Mouse (Mus musculus): ENCODE measurements around the gene Tmem131. TPM values are rescaled to one million over a fixed set of nuclear protein-coding genes. Genes with fewer than 3 reads are reported as not detected.

The Tmem131 gene
- total and polyA plus RNA-seq, 3 experiments, result 9.7 to 39.9 (median 11.5) TPM

DNA sequence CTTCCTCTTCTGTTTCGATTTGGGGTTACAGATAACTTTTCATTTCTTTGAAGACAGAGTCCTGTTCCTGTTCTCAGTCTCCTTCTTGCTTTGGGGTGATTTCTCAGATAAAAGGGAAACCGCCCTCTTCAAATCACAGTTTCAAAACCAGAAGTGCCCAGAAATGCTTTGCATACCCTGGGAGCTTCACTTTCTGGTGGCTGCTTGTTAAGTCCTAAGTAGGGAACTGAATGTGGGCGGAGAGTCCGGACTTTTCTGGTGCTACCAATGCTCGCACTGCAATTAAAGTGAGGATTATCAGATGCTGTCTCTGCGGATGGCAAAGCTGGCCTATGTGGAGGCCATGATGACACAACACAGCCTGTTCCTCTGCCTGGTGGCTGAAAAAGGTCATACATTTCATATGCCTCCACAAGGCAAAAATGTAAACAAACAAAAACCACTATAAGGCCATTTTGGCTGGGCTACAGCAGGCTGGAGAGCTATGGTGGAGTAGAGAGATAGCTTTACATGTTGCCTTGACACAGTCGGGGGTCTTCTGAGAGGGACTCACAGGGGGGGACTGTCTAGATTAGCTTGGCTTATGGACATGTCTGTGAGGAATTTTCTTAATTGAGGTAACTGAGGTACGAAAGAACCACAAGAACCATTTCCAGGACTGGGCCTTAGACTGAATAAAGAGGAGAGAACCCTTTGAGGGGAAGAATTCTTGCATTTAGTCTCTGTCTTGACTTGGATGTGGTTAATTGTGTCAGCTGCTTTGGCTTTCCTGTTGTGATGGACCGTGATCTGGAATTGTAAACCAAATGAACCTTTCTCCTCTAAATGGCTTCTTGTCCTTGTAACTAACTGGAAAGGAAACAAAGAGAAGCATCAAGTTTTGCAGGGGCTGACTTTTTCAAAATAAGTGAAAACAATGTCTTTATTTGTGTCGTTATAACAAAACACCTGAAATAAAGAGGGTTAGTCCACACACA is 44.0 kb upstream of the Tmem131 start:
- Histone ChIP-seq H3K4me2 (ENCODE audit: insufficient read depth, low read depth, poor library complexity, severe bottlenecking) (peak overlapping the region; percentile 79), H3K9me3 (replicated peaks; ENCODE audit: low read length) (no peaks in the 10 kb centered on the region), H3K4me1 (ENCODE audit: control insufficient read depth in 1 of 2, insufficient read depth in 2 of 2) (peaks cover 24 to 47% of the 10 kb centered on the region in 2 experiments), H3K36me3 (replicated peaks in 1 of 2; ENCODE audit: control insufficient read depth in 1 of 2, insufficient read depth in 1 of 2, low read length in 1 of 2) (no peaks in the 10 kb centered on the region), H3K27me3 (replicated peaks) (peaks cover 7% of the 10 kb centered on the region), H3K27ac (ENCODE audit: insufficient read depth, low read depth) (no peak overlapping the region; the same call in 1 of the 2 replicates), H3K9ac (ENCODE audit: insufficient read depth, low read depth) (no peak overlapping the region; the same call in 1 of the 2 replicates), H3K79me2 (replicated peaks; ENCODE audit: control insufficient read depth, extremely low read depth, insufficient read depth, poor library complexity, severe bottlenecking) (no peaks in the 10 kb centered on the region), H3K4me3 (replicated peaks in 1 of 3; ENCODE audit: low read depth in 2 of 3, low read length in 2 of 3, poor library complexity in 1 of 3) (no peak overlapping the region)
- in situ Hi-C loops (cut with MboI; ENCODE audit: low pct_ligation_motif_present, low pct_unique_long_range_greater_than_20kb, low sequenced_read_pairs), result loop anchor here (5.0 kb wide), 1 partner anchor 40 kb away; no protein-coding TSS in a partner anchor
- dilution Hi-C loops (cut with MboI; ENCODE audit: extremely low pct_ligation_motif_present, extremely low pct_unique_long_range_greater_than_20kb, low sequenced_read_pairs), result no loop called here
- peak; percentile 86 for DNase-seq (ENCODE audit: extremely low read depth)
- TF ChIP-seq IRF4 (IDR thresholded peaks at IDR 0.05; ENCODE audit: low read depth, low read length) (peak; percentile 89), SMC3 (IDR thresholded peaks at IDR 0.05; ENCODE audit: low read depth, low read length) (no peak), POLR2A (IDR thresholded peaks at IDR 0.05; ENCODE audit: low read depth, low read length) (no peak), HCFC1 (IDR thresholded peaks at IDR 0.05; ENCODE audit: low read depth, low read length) (no peak), E2F4 (IDR thresholded peaks at IDR 0.05; ENCODE audit: insufficient replicate concordance, low read depth, low read length) (no peak), KAT2A (IDR thresholded peaks at IDR 0.05; ENCODE audit: insufficient replicate concordance, low read length) (no peak), ZKSCAN1 (IDR thresholded peaks at IDR 0.05; ENCODE audit: borderline replicate concordance, low read depth, low read length) (no peak), MAX (IDR thresholded peaks at IDR 0.05; ENCODE audit: low read length) (no peak), TBP (conservative IDR thresholded peaks at IDR 0.05; ENCODE audit: low read depth, low read length) (no peak), JUND (conservative IDR thresholded peaks at IDR 0.05; ENCODE audit: low read depth, low read length) (no peak), NRF1 (IDR thresholded peaks at IDR 0.05; ENCODE audit: low read depth, low read length) (no peak), UBTF (IDR thresholded peaks at IDR 0.05; ENCODE audit: low read depth, low read length) (no peak), ETS1 (conservative IDR thresholded peaks at IDR 0.05; ENCODE audit: low read depth, low read length) (peak; percentile 57; the same call in 1 of the 2 replicates), JUN (IDR thresholded peaks at IDR 0.05; ENCODE audit: insufficient read depth, low read depth, low read length) (no peak), TCF12 (IDR thresholded peaks at IDR 0.05; ENCODE audit: low read depth, low read length) (0 out of 2 replicates have a peak, but pooled peaks have one; percentile 31), ZNF384 (IDR thresholded peaks at IDR 0.05; ENCODE audit: low read depth, low read length) (no peak), MAFK (IDR thresholded peaks at IDR 0.05; ENCODE audit: insufficient replicate concordance, low read length) (peak; percentile 82), MXI1 (IDR thresholded peaks at IDR 0.05; ENCODE audit: low read depth, low read length) (no peak), MYC (IDR thresholded peaks at IDR 0.05; ENCODE audit: low read depth, low read length) (no peak), CTCF (conservative IDR thresholded peaks at IDR 0.05 in 1 of 2, IDR thresholded peaks at IDR 0.05 in 1 of 2; ENCODE audit: low read depth in 2 of 2, low read length in 2 of 2) (no peak), USF1 (IDR thresholded peaks at IDR 0.05; ENCODE audit: low read depth, low read length) (no peak), NELFE (IDR thresholded peaks at IDR 0.05; ENCODE audit: low read depth, low read length) (no peak), ELF1 (IDR thresholded peaks at IDR 0.05; ENCODE audit: low read depth, low read length) (no peak; the same call in none of the 2 replicates), PAX5 (IDR thresholded peaks at IDR 0.05; ENCODE audit: low read length) (no peak), USF2 (conservative IDR thresholded peaks at IDR 0.05; ENCODE audit: low read depth, low read length) (no peak), ZMIZ1 (IDR thresholded peaks at IDR 0.05; ENCODE audit: low read depth, low read length) (no peak), MAZ (IDR thresholded peaks at IDR 0.05; ENCODE audit: low read depth, low read length) (0 out of 2 replicates have a peak, but pooled peaks have one; percentile 53), ZC3H11A (IDR thresholded peaks at IDR 0.05; ENCODE audit: low read depth, low read length) (no peak), BHLHE40 (IDR thresholded peaks at IDR 0.05; ENCODE audit: low read depth, low read length) (peak; percentile 79), MEF2A (IDR thresholded peaks at IDR 0.05; ENCODE audit: borderline replicate concordance, low read depth, low read length) (peak; percentile 70; the same call in 1 of the 2 replicates), RCOR1 (conservative IDR thresholded peaks at IDR 0.05; ENCODE audit: low read depth, low read length) (peak; percentile 74; the same call in 1 of the 2 replicates), POLR2AphosphoS2 (IDR thresholded peaks at IDR 0.05; ENCODE audit: low read depth, low read length) (no peak), SIN3A (IDR thresholded peaks at IDR 0.05; ENCODE audit: low read length) (peak; percentile 62; the same call in 1 of the 2 replicates), EP300 (IDR thresholded peaks at IDR 0.05; ENCODE audit: low read length) (peak; percentile 60), RAD21 (IDR thresholded peaks at IDR 0.05; ENCODE audit: low read depth, low read length) (no peak), CHD2 (IDR thresholded peaks at IDR 0.05; ENCODE audit: low read length) (no peak), GABPA (IDR thresholded peaks at IDR 0.05; ENCODE audit: insufficient replicate concordance, low read depth, low read length) (no peak), CHD1 (IDR thresholded peaks at IDR 0.05; ENCODE audit: low read depth, low read length) (no peak)

All from CH12.LX (cell line).